Mouse (Mus musculus) embryonic facial prominence, embryonic 15.5 days (tissue): ENCODE results near the gene Astn2. TPM values are rescaled to one million over a fixed set of nuclear protein-coding genes. Genes with fewer than 3 reads are reported as not detected.

Source experiments
- ATAC-seq: fragments of 200-750 bp; cut with Nextera tagmentation; 2 replicates; pipeline ENCODE4 v1.8.0; 2017; ENCODE audit warnings: low read depth, moderate TSS enrichment; ENCODE audit not compliant: insufficient number of reproducible peaks, low FRiP score, low TSS enrichment
- H3K27ac ChIP-seq: fragments of 300-500 bp; sonication (generic); replicated peaks from 2 replicates; pipeline ENCODE4 v1.5.1; 2015; ENCODE audit warnings: mild to moderate bottlenecking, inconsistent platforms
- H3K27me3 ChIP-seq: fragments of 300-500 bp; sonication (generic); 2 replicates; pipeline ENCODE4 v1.6.1; 2015; ENCODE audit warnings: inconsistent platforms
- H3K36me3 ChIP-seq: fragments of 300-500 bp; sonication (generic); 2 replicates; pipeline ENCODE4 v1.6.1; 2015; ENCODE audit warnings: mild to moderate bottlenecking, inconsistent platforms
- H3K4me1 ChIP-seq: fragments of 300-500 bp; sonication (generic); 2 replicates; pipeline ENCODE4 v1.6.1; 2015; ENCODE audit warnings: inconsistent platforms
- H3K4me2 ChIP-seq: fragments of 300-500 bp; sonication (generic); replicated peaks from 2 replicates; pipeline ENCODE4 v1.6.1; 2015; ENCODE audit warnings: mild to moderate bottlenecking, inconsistent platforms
- H3K4me3 ChIP-seq: fragments of 300-500 bp; sonication (generic); replicated peaks from 2 replicates; pipeline ENCODE4 v1.5.1; 2015; ENCODE audit warnings: mild to moderate bottlenecking, inconsistent platforms
- H3K9ac ChIP-seq: fragments of 300-500 bp; sonication (generic); 2 replicates; pipeline ENCODE4 v1.6.1; 2015; ENCODE audit warnings: inconsistent platforms
- H3K9me3 ChIP-seq: fragments of 300-500 bp; sonication (generic); replicated peaks from 2 replicates; pipeline ENCODE4 v1.6.1; 2016; ENCODE audit warnings: inconsistent platforms
- WGBS: fragments of 180-500 bp; shearing (Covaris S2); methylation state at CpG from one replicate; pipeline ENCODE4 v1.1.7; 2015; 5-methylcytosine and 5-hydroxymethylcytosine counted together
- polyA plus RNA-seq: library from polyadenylated mRNA; unstranded; fragments of >200 nt; fragmentation: Nextera tagmentation; extraction: Ambion mirVana; gene quantifications from 2 replicates; pipeline ENCODE4 v1.2.1, GENCODE M21; 2015

Astn2 gene
- polyA plus RNA-seq, 1 experiment from 2014 or later = 1.6 TPM

- no peak; the same call in 1 of the 2 replicates for ATAC-seq
- no peaks in the 10 kb centered on the region for H3K4me1 ChIP-seq
- WGBS = 60% methylated on average over 8 of the region's 8 CpGs
- H3K27ac ChIP-seq = no peak overlapping the region
- no peaks in the 10 kb centered on the region for H3K9me3 ChIP-seq
- no peak overlapping the region for H3K4me2 ChIP-seq
- no peaks in the 10 kb centered on the region for H3K36me3 ChIP-seq
- no peak overlapping the region for H3K9ac ChIP-seq
- no peaks in the 10 kb centered on the region for H3K27me3 ChIP-seq
- no peak overlapping the region for H3K4me3 ChIP-seq
These were observed 492.0 kb downstream of the Astn2 start for GRCm38 (mm10) chr4:65912247-65912942.

- 55% methylated on average over 7 of the region's 7 CpGs for WGBS
- Histone ChIP-seq H3K4me2 (no peak overlapping the region), H3K27ac (no peak overlapping the region; the same call in 1 of the 2 replicates), H3K9me3 (no peaks in the 10 kb centered on the region), H3K27me3 (no peaks in the 10 kb centered on the region), H3K4me3 (no peak overlapping the region), H3K36me3 (no peaks in the 10 kb centered on the region), H3K4me1 (no peaks in the 10 kb centered on the region), H3K9ac (no peak overlapping the region)
- no peak for ATAC-seq
These were observed 496.8 kb downstream of the Astn2 start for GRCm38 (mm10) chr4:65907660-65908059.

GRCm38 (mm10) chr4:65904963-65905362 lies 499.4 kb downstream of the Astn2 start:
- no peak overlapping the region for H3K9ac ChIP-seq
- no peaks in the 10 kb centered on the region for H3K4me1 ChIP-seq
- H3K27ac ChIP-seq = no peak overlapping the region
- H3K4me3 ChIP-seq = no peak overlapping the region
- H3K4me2 ChIP-seq = no peak overlapping the region
- 76% methylated on average over 2 of the region's 2 CpGs for WGBS
- ATAC-seq = no peak
- H3K9me3 ChIP-seq = no peaks in the 10 kb centered on the region
- H3K36me3 ChIP-seq = no peaks in the 10 kb centered on the region
- H3K27me3 ChIP-seq = no peaks in the 10 kb centered on the region

- Histone ChIP-seq H3K27ac (no peak overlapping the region), H3K4me1 (no peaks in the 10 kb centered on the region), H3K36me3 (no peaks in the 10 kb centered on the region), H3K4me2 (no peak overlapping the region), H3K4me3 (no peak overlapping the region), H3K27me3 (no peaks in the 10 kb centered on the region), H3K9me3 (no peaks in the 10 kb centered on the region), H3K9ac (no peak overlapping the region)
- ATAC-seq = no peak
- 68% methylated on average over 5 of the region's 5 CpGs for WGBS
These were observed 508.1 kb downstream of the Astn2 start for GRCm38 (mm10) chr4:65896092-65897027.

- Histone ChIP-seq H3K4me1 (no peaks in the 10 kb centered on the region), H3K4me2 (no peak overlapping the region), H3K9me3 (no peaks in the 10 kb centered on the region), H3K9ac (no peak overlapping the region), H3K27me3 (no peaks in the 10 kb centered on the region), H3K27ac (no peak overlapping the region), H3K36me3 (no peaks in the 10 kb centered on the region), H3K4me3 (no peak overlapping the region)
- ATAC-seq = no peak
- 59% methylated on average over 5 of the region's 5 CpGs for WGBS
These were observed 515.9 kb downstream of the Astn2 start for GRCm38 (mm10) chr4:65888332-65888993.

- WGBS = 51% methylated on average over 1 of the region's 1 CpGs
- no peak overlapping the region for H3K9ac ChIP-seq
- no peaks in the 10 kb centered on the region for H3K9me3 ChIP-seq
- no peak for ATAC-seq
- no peaks in the 10 kb centered on the region for H3K4me1 ChIP-seq
- H3K27me3 ChIP-seq = no peaks in the 10 kb centered on the region
- no peaks in the 10 kb centered on the region for H3K36me3 ChIP-seq
- no peak overlapping the region for H3K4me3 ChIP-seq
- no peak overlapping the region for H3K27ac ChIP-seq
- no peak overlapping the region for H3K4me2 ChIP-seq
These were observed 517.5 kb downstream of the Astn2 start for GRCm38 (mm10) chr4:65886862-65887261.

GRCm38 (mm10) chr4:65885921-65886320 lies 518.5 kb downstream of the Astn2 start:
- no peaks in the 10 kb centered on the region for H3K36me3 ChIP-seq
- ATAC-seq = no peak
- no peaks in the 10 kb centered on the region for H3K27me3 ChIP-seq
- no peak overlapping the region for H3K4me3 ChIP-seq
- WGBS = 78% methylated on average over 3 of the region's 3 CpGs
- no peaks in the 10 kb centered on the region for H3K9me3 ChIP-seq
- no peak overlapping the region for H3K27ac ChIP-seq
- no peak overlapping the region for H3K9ac ChIP-seq
- H3K4me1 ChIP-seq = no peaks in the 10 kb centered on the region
- no peak overlapping the region for H3K4me2 ChIP-seq

GRCm38 (mm10) chr4:65874236-65874781 lies 530.1 kb downstream of the Astn2 start:
- H3K9ac ChIP-seq = no peak overlapping the region
- H3K4me1 ChIP-seq = no peaks in the 10 kb centered on the region
- H3K27me3 ChIP-seq = no peaks in the 10 kb centered on the region
- no peak overlapping the region for H3K4me3 ChIP-seq
- H3K9me3 ChIP-seq = no peaks in the 10 kb centered on the region
- no peak for ATAC-seq
- H3K27ac ChIP-seq = no peak overlapping the region
- no peak overlapping the region for H3K4me2 ChIP-seq
- no peaks in the 10 kb centered on the region for H3K36me3 ChIP-seq
- WGBS = 66% methylated on average over 2 of the region's 2 CpGs

GRCm38 (mm10) chr4:65864551-65864950 lies 539.9 kb downstream of the Astn2 start:
- Histone ChIP-seq H3K27ac (no peak overlapping the region), H3K9ac (no peak overlapping the region), H3K4me1 (no peaks in the 10 kb centered on the region), H3K36me3 (no peaks in the 10 kb centered on the region), H3K27me3 (no peaks in the 10 kb centered on the region), H3K4me3 (no peak overlapping the region), H3K4me2 (no peak overlapping the region), H3K9me3 (no peaks in the 10 kb centered on the region)
- no peak for ATAC-seq

GRCm38 (mm10) chr4:65843191-65843590 lies 561.2 kb downstream of the Astn2 start:
- no peak for ATAC-seq
- Histone ChIP-seq H3K4me1 (no peaks in the 10 kb centered on the region), H3K27ac (no peak overlapping the region), H3K36me3 (no peaks in the 10 kb centered on the region), H3K9me3 (no peaks in the 10 kb centered on the region), H3K4me2 (no peak overlapping the region), H3K27me3 (no peaks in the 10 kb centered on the region), H3K9ac (no peak overlapping the region), H3K4me3 (no peak overlapping the region)
- 59% methylated on average over 2 of the region's 2 CpGs for WGBS

- H3K4me1 ChIP-seq = no peaks in the 10 kb centered on the region
- H3K27me3 ChIP-seq = no peaks in the 10 kb centered on the region
- no peaks in the 10 kb centered on the region for H3K36me3 ChIP-seq
- H3K27ac ChIP-seq = no peak overlapping the region
- no peak overlapping the region for H3K4me2 ChIP-seq
- ATAC-seq = no peak
- no peak overlapping the region for H3K9ac ChIP-seq
- H3K9me3 ChIP-seq = no peaks in the 10 kb centered on the region
- WGBS = 53% methylated on average over 9 of the region's 9 CpGs
- H3K4me3 ChIP-seq = no peak overlapping the region
These were observed 564.8 kb downstream of the Astn2 start for GRCm38 (mm10) chr4:65839550-65840000.
